In genomic region chr4:56685123-56685522, GRCm38 (mm10) we compare ENCODE assay signal across 8 mouse cellular contexts. TPM values are rescaled to one million over a fixed set of nuclear protein-coding genes. Genes with fewer than 3 reads are reported as not detected.
DNase-seq lines count a peak whose midpoint lies in the region; ATAC-seq and TF ChIP-seq lines count a peak whose summit lies in the region.

No protein-coding gene starts in this region.

- peak; percentile 91 for TF ChIP-seq CTCF in heart, adult 2 months (IDR thresholded peaks at IDR 0.05)
- TF ChIP-seq CTCF in kidney, adult 2 months (conservative IDR thresholded peaks at IDR 0.05; ENCODE audit: insufficient read depth, insufficient read length, low read depth, low read length), result peak; percentile 89

- DNase-seq in 3T3-L1 (ENCODE audit: low read depth, low spot score), result peak; percentile 92
- peak; percentile 81 for DNase-seq in adrenal gland, postnatal 25 days
- DNase-seq in heart, adult 2 months, result peak; percentile 84
- peak; percentile 91 for DNase-seq in kidney, adult 2 months
- peak; percentile 93 for DNase-seq in limb, embryonic 11.5 days (ENCODE audit: low spot score)
- DNase-seq in spleen, postnatal 36 days (ENCODE audit: low spot score in 2 of 2), result peak; percentile 56 to 60

- intact Hi-C loops in heart, adult 2 months (cut with DNase I), result loop anchor here (1.0 to 10.0 kb wide), 3 partner anchors 193 to 1171 kb away; no protein-coding TSS in a partner anchor

- H3K27ac ChIP-seq in embryonic facial prominence, embryonic 12.5 days, result no peak overlapping the region
- H3K27ac ChIP-seq in heart, adult 2 months, result no peak overlapping the region
- no peak overlapping the region for H3K27ac ChIP-seq in kidney, adult 2 months (ENCODE audit: insufficient read depth, low read depth, low read length)
- H3K27ac ChIP-seq in limb, embryonic 11.5 days (replicated peaks; ENCODE audit: low read depth, low read length), result no peak overlapping the region

- no peak overlapping the region for H3K9ac ChIP-seq in embryonic facial prominence, embryonic 12.5 days
- H3K9ac ChIP-seq in heart, adult 2 months (ENCODE audit: low read depth, low read length), result no peak overlapping the region
- H3K9ac ChIP-seq in limb, embryonic 11.5 days (ENCODE audit: low read length), result no peak overlapping the region

- TF ChIP-seq EP300 in heart, adult 2 months (IDR thresholded peaks at IDR 0.05; ENCODE audit: insufficient read depth, low read depth, low read length), result peak; percentile 78; the same call in 1 of the 2 replicates

- no peaks in the 10 kb centered on the region for H3K79me2 ChIP-seq in heart, adult 2 months (replicated peaks; ENCODE audit: control insufficient read depth, insufficient read depth, low read length)

- peak overlapping the region; percentile 27 for H3K4me2 ChIP-seq in embryonic facial prominence, embryonic 12.5 days (replicated peaks)
- no peak overlapping the region for H3K4me2 ChIP-seq in limb, embryonic 11.5 days (ENCODE audit: low read depth, severe bottlenecking)

- ATAC-seq in embryonic facial prominence, embryonic 12.5 days (ENCODE audit: insufficient number of reproducible peaks, insufficient read depth, low FRiP score, low TSS enrichment), result 0 out of 2 replicates have a peak, but pooled peaks have one; percentile 25
- peak; percentile 60 for ATAC-seq in limb, embryonic 11.5 days (ENCODE audit: insufficient number of reproducible peaks, low FRiP score, low TSS enrichment, low read depth)
- ATAC-seq in monocyte, adult 5-6 weeks (replicated peaks; ENCODE audit: insufficient number of reproducible peaks, low FRiP score, low TSS enrichment, poor library complexity, severe bottlenecking), result peak; percentile 88

- 0 out of 2 replicates have a peak, but pooled peaks cover 4% of the 10 kb centered on the region for H3K27me3 ChIP-seq in embryonic facial prominence, embryonic 12.5 days
- H3K27me3 ChIP-seq in heart, adult 2 months (ENCODE audit: control insufficient read depth, insufficient read depth, low read length), result no peaks in the 10 kb centered on the region
- no peaks in the 10 kb centered on the region for H3K27me3 ChIP-seq in kidney, adult 2 months (replicated peaks; ENCODE audit: control insufficient read depth, insufficient read depth, low read length)
- H3K27me3 ChIP-seq in limb, embryonic 11.5 days (ENCODE audit: control insufficient read depth, insufficient read depth, low read length), result no peaks in the 10 kb centered on the region

- no peaks in the 10 kb centered on the region for H3K36me3 ChIP-seq in embryonic facial prominence, embryonic 12.5 days
- H3K36me3 ChIP-seq in heart, adult 2 months (ENCODE audit: control insufficient read depth, insufficient read depth, low read length), result no peaks in the 10 kb centered on the region
- H3K36me3 ChIP-seq in kidney, adult 2 months (ENCODE audit: control insufficient read depth, insufficient read depth, low read length), result no peaks in the 10 kb centered on the region
- no peaks in the 10 kb centered on the region for H3K36me3 ChIP-seq in limb, embryonic 11.5 days (ENCODE audit: control insufficient read depth, insufficient read depth, low read length)

- H3K4me3 ChIP-seq in embryonic facial prominence, embryonic 12.5 days, result no peak overlapping the region
- H3K4me3 ChIP-seq in heart, adult 2 months, result no peak overlapping the region
- no peak overlapping the region for H3K4me3 ChIP-seq in kidney, adult 2 months (ENCODE audit: insufficient read depth, low read depth, low read length)
- H3K4me3 ChIP-seq in limb, embryonic 11.5 days (ENCODE audit: low read depth, low read length), result no peak overlapping the region

- H3K9me3 ChIP-seq in embryonic facial prominence, embryonic 12.5 days, result no peaks in the 10 kb centered on the region
- H3K9me3 ChIP-seq in limb, embryonic 11.5 days (ENCODE audit: control insufficient read depth, low read length), result no peaks in the 10 kb centered on the region

- H3K4me1 ChIP-seq in embryonic facial prominence, embryonic 12.5 days, result 0 out of 2 replicates have a peak, but pooled peaks cover 7% of the 10 kb centered on the region
- H3K4me1 ChIP-seq in heart, adult 2 months (ENCODE audit: control insufficient read depth, insufficient read depth, low read length), result no peaks in the 10 kb centered on the region
- no peaks in the 10 kb centered on the region for H3K4me1 ChIP-seq in kidney, adult 2 months (ENCODE audit: control insufficient read depth, insufficient read depth, low read length)
- 0 out of 2 replicates have a peak, but pooled peaks cover 2% of the 10 kb centered on the region for H3K4me1 ChIP-seq in limb, embryonic 11.5 days (ENCODE audit: control insufficient read depth, insufficient read depth, low read length)

- no peak for TF ChIP-seq POLR2A in heart, adult 2 months (IDR thresholded peaks at IDR 0.05; ENCODE audit: insufficient read depth, low read depth, low read length)
- no peak for TF ChIP-seq POLR2A in kidney, adult 2 months (IDR thresholded peaks at IDR 0.05; ENCODE audit: low read depth, low read length)

- 8% methylated on average over 9 of the region's 9 CpGs for WGBS in embryonic facial prominence, embryonic 12.5 days
- WGBS in heart, adult 2 months, result 5% methylated on average over 9 of the region's 9 CpGs
- WGBS in kidney, adult 2 months, result 2% methylated on average over 9 of the region's 9 CpGs
- 9% methylated on average over 9 of the region's 9 CpGs for WGBS in limb, embryonic 11.5 days

RNA-seq across cellular contexts. Expression of gene Gm26657, which starts 54.7 kb away (rescaled TPM):
- not detected in 2 replicates for total RNA-seq in adrenal gland, postnatal 25 days (2021)
- polyA plus RNA-seq in embryonic facial prominence, embryonic 12.5 days (2016; fragmentation: Nextera tagmentation; extraction: Ambion mirVana), result not detected in 2 replicates
- not detected for total RNA-seq in heart, adult 2 months (2021)
- polyA plus RNA-seq in heart, adult 2 months (2012; rRNA removed), result not detected in 2 replicates
- polyA plus RNA-seq in kidney, adult 2 months (2012; rRNA removed), result not detected in 2 replicates
- not detected in 2 replicates for polyA plus RNA-seq in limb, embryonic 11.5 days (2014; fragmentation: Nextera tagmentation; extraction: Ambion mirVana)
- not detected in 3 replicates for total RNA-seq in monocyte, adult 5-6 weeks (2017)

RNA-seq across cellular contexts. Expression of gene Actl7b, which starts 56.1 kb away (rescaled TPM):
- not detected in 2 replicates for total RNA-seq in adrenal gland, postnatal 25 days (2021)
- polyA plus RNA-seq in embryonic facial prominence, embryonic 12.5 days (2016; fragmentation: Nextera tagmentation; extraction: Ambion mirVana), result not detected in 2 replicates
- total RNA-seq in heart, adult 2 months (2021), result not detected
- polyA plus RNA-seq in heart, adult 2 months (2012; rRNA removed), result 0.64 and 0.74 TPM in 2 replicates
- polyA plus RNA-seq in kidney, adult 2 months (2012; rRNA removed), result 0.25 and 0.57 TPM in 2 replicates
- polyA plus RNA-seq in limb, embryonic 11.5 days (2014; fragmentation: Nextera tagmentation; extraction: Ambion mirVana), result not detected in 2 replicates
- total RNA-seq in monocyte, adult 5-6 weeks (2017), result 1.2 TPM in 1 of 3 replicates, not detected in the others

RNA-seq across cellular contexts. Expression of gene Actl7a, which starts 58.1 kb away (rescaled TPM):
- not detected in 2 replicates for total RNA-seq in adrenal gland, postnatal 25 days (2021)
- polyA plus RNA-seq in embryonic facial prominence, embryonic 12.5 days (2016; fragmentation: Nextera tagmentation; extraction: Ambion mirVana), result not detected in 2 replicates
- not detected for total RNA-seq in heart, adult 2 months (2021)
- 0.23 and 0.37 TPM in 2 replicates for polyA plus RNA-seq in heart, adult 2 months (2012; rRNA removed)
- polyA plus RNA-seq in kidney, adult 2 months (2012; rRNA removed), result 0.07 and 0.16 TPM in 2 replicates
- not detected in 2 replicates for polyA plus RNA-seq in limb, embryonic 11.5 days (2014; fragmentation: Nextera tagmentation; extraction: Ambion mirVana)
- total RNA-seq in monocyte, adult 5-6 weeks (2017), result 0.64 TPM in 1 of 3 replicates, not detected in the others

Comparison
In these comparisons a context has a peak if more than half of its experiments do, and no peak if none do; other contexts are left out.
1. ATAC-seq: peak in every context shown above with its lines; median percentile 88 in monocyte, adult 5-6 weeks; 60 in limb, embryonic 11.5 days; 25 in embryonic facial prominence, embryonic 12.5 days.